Mouse (Mus musculus): Measurements from ENCODE around the gene F2. TPM values are rescaled to one million over a fixed set of nuclear protein-coding genes. Genes with fewer than 3 reads are reported as not detected.
"Not testable (repeated sequence)": the region's sequence is repeated elsewhere in the genome, so short reads cannot be mapped to it uniquely, and the experiment has no call there.

The F2 gene
- polyA plus RNA-seq, 2 experiments = 1.3 to 1.7 TPM

GRCm38 (mm10) chr2:91622356-91622755, 13.9 kb downstream of the F2 start:
- no peak for DNase-seq (ENCODE audit: low spot score)
- Histone ChIP-seq H3K27ac (replicated peaks; ENCODE audit: low read depth, low read length) (no peak overlapping the region), H3K4me3 (replicated peaks; ENCODE audit: low read length) (no peak overlapping the region), H3K9ac (ENCODE audit: low read depth, low read length, severe bottlenecking) (no peak overlapping the region), H3K4me2 (replicated peaks; ENCODE audit: low read depth, low read length, severe bottlenecking) (no peak overlapping the region), H3K27me3 (ENCODE audit: control insufficient read depth, insufficient read depth, low read length) (no peaks in the 10 kb centered on the region), H3K36me3 (ENCODE audit: control insufficient read depth, insufficient read depth, low read length) (peaks cover 61% of the 10 kb centered on the region), H3K9me3 (ENCODE audit: control insufficient read depth, low read length) (no peaks in the 10 kb centered on the region), H3K4me1 (ENCODE audit: control insufficient read depth, insufficient read depth, low read length) (no peaks in the 10 kb centered on the region)
- TF ChIP-seq POLR2A (IDR thresholded peaks at IDR 0.05; ENCODE audit: borderline replicate concordance, extremely low read depth, insufficient read depth, insufficient read length) = no peak
- 92% methylated on average over 5 of the region's 5 CpGs for WGBS
- ATAC-seq (ENCODE audit: low FRiP score, low read depth) = no peak

GRCm38 (mm10) chr2:91609370-91609769, 26.8 kb downstream of the F2 start:
- not testable (repeated sequence) for H3K27me3 ChIP-seq (ENCODE audit: control insufficient read depth, insufficient read depth, low read length); H3K27ac ChIP-seq (replicated peaks; ENCODE audit: low read depth, low read length); H3K4me1 ChIP-seq (ENCODE audit: control insufficient read depth, insufficient read depth, low read length); H3K4me2 ChIP-seq (replicated peaks; ENCODE audit: low read depth, low read length, severe bottlenecking); H3K9ac ChIP-seq (ENCODE audit: low read depth, low read length, severe bottlenecking); H3K9me3 ChIP-seq (ENCODE audit: control insufficient read depth, low read length); ATAC-seq (ENCODE audit: low FRiP score, low read depth); H3K4me3 ChIP-seq (replicated peaks; ENCODE audit: low read length); DNase-seq (ENCODE audit: low spot score)
- peaks cover 67% of the 10 kb centered on the region for H3K36me3 ChIP-seq (ENCODE audit: control insufficient read depth, insufficient read depth, low read length)

GRCm38 (mm10) chr2:91602389-91602788, 33.8 kb downstream of the F2 start:
- DNase-seq (ENCODE audit: low spot score) (no peak), ATAC-seq (ENCODE audit: low FRiP score, low read depth) (no peak)
- H3K9ac ChIP-seq (ENCODE audit: low read depth, low read length, severe bottlenecking) = no peak overlapping the region
- H3K36me3 ChIP-seq (ENCODE audit: control insufficient read depth, insufficient read depth, low read length) = peaks cover 81% of the 10 kb centered on the region
- no peaks in the 10 kb centered on the region for H3K9me3 ChIP-seq (ENCODE audit: control insufficient read depth, low read length)
- no peak overlapping the region for H3K4me3 ChIP-seq (replicated peaks; ENCODE audit: low read length)
- no peak for TF ChIP-seq POLR2A (IDR thresholded peaks at IDR 0.05; ENCODE audit: borderline replicate concordance, extremely low read depth, insufficient read depth, insufficient read length)
- WGBS = 93% methylated on average over 4 of the region's 4 CpGs
- H3K27me3 ChIP-seq (ENCODE audit: control insufficient read depth, insufficient read depth, low read length) = no peaks in the 10 kb centered on the region
- no peaks in the 10 kb centered on the region for H3K4me1 ChIP-seq (ENCODE audit: control insufficient read depth, insufficient read depth, low read length)
- H3K27ac ChIP-seq (replicated peaks; ENCODE audit: low read depth, low read length) = no peak overlapping the region
- H3K4me2 ChIP-seq (replicated peaks; ENCODE audit: low read depth, low read length, severe bottlenecking) = no peak overlapping the region

- DNase-seq (ENCODE audit: low spot score) (no peak), ATAC-seq (ENCODE audit: low FRiP score, low read depth) (no peak)
- no peaks in the 10 kb centered on the region for H3K4me1 ChIP-seq (ENCODE audit: control insufficient read depth, insufficient read depth, low read length)
- H3K36me3 ChIP-seq (ENCODE audit: control insufficient read depth, insufficient read depth, low read length) = peaks cover 81% of the 10 kb centered on the region
- no peak overlapping the region for H3K4me2 ChIP-seq (replicated peaks; ENCODE audit: low read depth, low read length, severe bottlenecking)
- H3K27me3 ChIP-seq (ENCODE audit: control insufficient read depth, insufficient read depth, low read length) = no peaks in the 10 kb centered on the region
- no peak overlapping the region for H3K9ac ChIP-seq (ENCODE audit: low read depth, low read length, severe bottlenecking)
- H3K4me3 ChIP-seq (replicated peaks; ENCODE audit: low read length) = no peak overlapping the region
- WGBS = 96% methylated on average over 4 of the region's 4 CpGs
- H3K27ac ChIP-seq (replicated peaks; ENCODE audit: low read depth, low read length) = no peak overlapping the region
- TF ChIP-seq POLR2A (IDR thresholded peaks at IDR 0.05; ENCODE audit: borderline replicate concordance, extremely low read depth, insufficient read depth, insufficient read length) = no peak
- no peaks in the 10 kb centered on the region for H3K9me3 ChIP-seq (ENCODE audit: control insufficient read depth, low read length)
These were observed 35.7 kb downstream of the F2 start for GRCm38 (mm10) chr2:91600475-91600874.

GRCm38 (mm10) chr2:91586242-91586641, 50.0 kb downstream of the F2 start:
- Histone ChIP-seq H3K4me3 (replicated peaks; ENCODE audit: low read length) (no peak overlapping the region), H3K4me1 (ENCODE audit: control insufficient read depth, insufficient read depth, low read length) (no peaks in the 10 kb centered on the region), H3K27me3 (ENCODE audit: control insufficient read depth, insufficient read depth, low read length) (no peaks in the 10 kb centered on the region), H3K27ac (replicated peaks; ENCODE audit: low read depth, low read length) (no peak overlapping the region), H3K9me3 (ENCODE audit: control insufficient read depth, low read length) (no peaks in the 10 kb centered on the region), H3K36me3 (ENCODE audit: control insufficient read depth, insufficient read depth, low read length) (peaks cover 81% of the 10 kb centered on the region), H3K4me2 (replicated peaks; ENCODE audit: low read depth, low read length, severe bottlenecking) (no peak overlapping the region), H3K9ac (ENCODE audit: low read depth, low read length, severe bottlenecking) (no peak overlapping the region)
- TF ChIP-seq POLR2A (IDR thresholded peaks at IDR 0.05; ENCODE audit: borderline replicate concordance, extremely low read depth, insufficient read depth, insufficient read length) = no peak
- 84% methylated on average over 1 of the region's 1 CpGs for WGBS
- DNase-seq (ENCODE audit: low spot score) (no peak), ATAC-seq (ENCODE audit: low FRiP score, low read depth) (no peak)

- H3K36me3 ChIP-seq (ENCODE audit: control insufficient read depth, insufficient read depth, low read length) = peaks cover 72% of the 10 kb centered on the region
These were observed 55.3 kb downstream of the F2 start for GRCm38 (mm10) chr2:91580894-91581293.

More at GRCm38 (mm10) chr2:91580894-91581293, 55.3 kb downstream of the F2 start:
- no peak for ATAC-seq (ENCODE audit: low FRiP score, low read depth)
- no peaks in the 10 kb centered on the region for H3K4me1 ChIP-seq (ENCODE audit: control insufficient read depth, insufficient read depth, low read length)
- H3K27me3 ChIP-seq (ENCODE audit: control insufficient read depth, insufficient read depth, low read length) = no peaks in the 10 kb centered on the region
- WGBS = 91% methylated on average over 1 of the region's 1 CpGs
- no peak for TF ChIP-seq POLR2A (IDR thresholded peaks at IDR 0.05; ENCODE audit: borderline replicate concordance, extremely low read depth, insufficient read depth, insufficient read length)
- no peak overlapping the region for H3K4me2 ChIP-seq (replicated peaks; ENCODE audit: low read depth, low read length, severe bottlenecking)
- H3K4me3 ChIP-seq (replicated peaks; ENCODE audit: low read length) = no peak overlapping the region
- no peak overlapping the region for H3K9ac ChIP-seq (ENCODE audit: low read depth, low read length, severe bottlenecking)
- DNase-seq (ENCODE audit: low spot score) = no peak
- H3K9me3 ChIP-seq (ENCODE audit: control insufficient read depth, low read length) = no peaks in the 10 kb centered on the region
- no peak overlapping the region for H3K27ac ChIP-seq (replicated peaks; ENCODE audit: low read depth, low read length)

Other genes starting within 250 kb of the F2 start
- 34.9 and 45.0 TPM in 2 replicates for gene 1110051M20Rik, start 191.7 kb downstream of the F2 start, polyA plus RNA-seq (2012; rRNA removed)
- 50.6 and 67.9 TPM in 2 replicates for gene 1110051M20Rik, start 191.7 kb downstream of the F2 start, polyA plus RNA-seq (2014; fragmentation: Nextera tagmentation; extraction: Ambion mirVana)
- gene Lrp4, start 178.9 kb downstream of the F2 start, polyA plus RNA-seq (2012; rRNA removed) = 11.6 and 13.3 TPM in 2 replicates
- gene Lrp4, start 178.9 kb downstream of the F2 start, polyA plus RNA-seq (2014; fragmentation: Nextera tagmentation; extraction: Ambion mirVana) = 6.7 and 7.3 TPM in 2 replicates
- 41.8 and 57.8 TPM in 2 replicates for gene Ckap5, start 109.7 kb downstream of the F2 start, polyA plus RNA-seq (2012; rRNA removed)
- gene Ckap5, start 109.7 kb downstream of the F2 start, polyA plus RNA-seq (2014; fragmentation: Nextera tagmentation; extraction: Ambion mirVana) = 68.7 and 77.7 TPM in 2 replicates
- gene Zfp408, start 13.4 kb upstream of the F2 start, polyA plus RNA-seq (2012; rRNA removed) = 29.8 and 34.8 TPM in 2 replicates
- gene Zfp408, start 13.4 kb upstream of the F2 start, polyA plus RNA-seq (2014; fragmentation: Nextera tagmentation; extraction: Ambion mirVana) = 5.7 and 7.9 TPM in 2 replicates
- gene Arhgap1, start 13.4 kb upstream of the F2 start, polyA plus RNA-seq (2012; rRNA removed) = 105 and 126 TPM in 2 replicates
- gene Arhgap1, start 13.4 kb upstream of the F2 start, polyA plus RNA-seq (2014; fragmentation: Nextera tagmentation; extraction: Ambion mirVana) = 121 and 125 TPM in 2 replicates
- 32.4 and 36.6 TPM in 2 replicates for gene Atg13, start 74.2 kb upstream of the F2 start, polyA plus RNA-seq (2012; rRNA removed)
- 30.8 and 33.2 TPM in 2 replicates for gene Atg13, start 74.2 kb upstream of the F2 start, polyA plus RNA-seq (2014; fragmentation: Nextera tagmentation; extraction: Ambion mirVana)
- 8.1 and 9.2 TPM in 2 replicates for gene Harbi1, start 74.4 kb upstream of the F2 start, polyA plus RNA-seq (2012; rRNA removed)
- gene Harbi1, start 74.4 kb upstream of the F2 start, polyA plus RNA-seq (2014; fragmentation: Nextera tagmentation; extraction: Ambion mirVana) = 15.0 and 17.8 TPM in 2 replicates
- gene Ambra1, start 93.7 kb upstream of the F2 start, polyA plus RNA-seq (2012; rRNA removed) = 23.4 and 28.0 TPM in 2 replicates
- gene Ambra1, start 93.7 kb upstream of the F2 start, polyA plus RNA-seq (2014; fragmentation: Nextera tagmentation; extraction: Ambion mirVana) = 16.4 and 21.0 TPM in 2 replicates

Measured in limb, embryonic 14.5 days (tissue).